Mouse (Mus musculus): ENCODE measurements at regions not wholly inside any gene's neighbourhood (a gene's known extent, or its start where the extent isn't known, plus 50 kb on each side); places are given as distances from the start of the nearest gene placed in this dataset.
A peak's percentile ranks its signal among the peaks of the same experiment; 100 is the strongest.

GRCm38 (mm10) chr12:77852595-77853577 is 341.2 kb upstream of the Gm6657 start:
- TF ChIP-seq ZC3H11A (IDR thresholded peaks at IDR 0.05; ENCODE audit: borderline replicate concordance, low read depth, low read length) (no peak), ZNF384 (IDR thresholded peaks at IDR 0.05; ENCODE audit: low read depth, low read length) (0 out of 2 replicates have a peak, but pooled peaks have one; percentile 34), CHD2 (IDR thresholded peaks at IDR 0.05; ENCODE audit: low read depth, low read length) (no peak)
